ENCODE assay signal across 15 mouse cellular contexts in genomic region chr2:76430539-76430938, GRCm38 (mm10). TPM values are rescaled to one million over a fixed set of nuclear protein-coding genes. Genes with fewer than 3 reads are reported as not detected.
"Had no signal": no experiment of that assay in that cellular context is flagged by ENCODE, and none has a peak within 500 bp of the region (broad histone marks: within the 10 kb centered on the region; RNA-seq: fewer than 3 reads in every experiment).

No protein-coding gene starts in this region.

- DNase-seq: kidney, postnatal 10 days; kidney, postnatal 4 days; lung, adult 2 months; lung, postnatal 36 days; midbrain, embryonic 14.5 days; thymus, postnatal 4 days had no signal

- H3K4me1 ChIP-seq: liver, embryonic 15.5 days; neural tube, embryonic 12.5 days had no signal

- H3K4me2 ChIP-seq: liver, embryonic 11.5 days; liver, embryonic 15.5 days; neural tube, embryonic 12.5 days had no signal

- H3K9me3 ChIP-seq: limb, embryonic 10.5 days; liver, embryonic 15.5 days; neural tube, embryonic 12.5 days had no signal

- H3K36me3 ChIP-seq: limb, embryonic 10.5 days; liver, embryonic 15.5 days; neural tube, embryonic 12.5 days had no signal

- H3K4me3 ChIP-seq: left cerebral cortex, adult 2 months; limb, embryonic 10.5 days; liver, embryonic 15.5 days; neural tube, embryonic 12.5 days had no signal

- H3K27ac ChIP-seq: left cerebral cortex, adult 2 months; limb, embryonic 10.5 days; liver, embryonic 15.5 days; neural tube, embryonic 12.5 days; stomach, postnatal 0 days had no signal

- H3K9ac ChIP-seq: liver, embryonic 15.5 days; neural tube, embryonic 12.5 days had no signal

- ATAC-seq: lung, postnatal 0 days had no signal

- H3K27me3 ChIP-seq: liver, embryonic 15.5 days; neural tube, embryonic 12.5 days had no signal

RNA-seq across cellular contexts. Expression of gene Osbpl6, which starts 24.2 kb away (rescaled TPM):
- total RNA-seq: monocyte, adult 5-6 weeks; neutrophil, adult 5-6 weeks had no signal
